9 mouse cellular contexts compared by ENCODE assay signal in the genomic region with DNA sequence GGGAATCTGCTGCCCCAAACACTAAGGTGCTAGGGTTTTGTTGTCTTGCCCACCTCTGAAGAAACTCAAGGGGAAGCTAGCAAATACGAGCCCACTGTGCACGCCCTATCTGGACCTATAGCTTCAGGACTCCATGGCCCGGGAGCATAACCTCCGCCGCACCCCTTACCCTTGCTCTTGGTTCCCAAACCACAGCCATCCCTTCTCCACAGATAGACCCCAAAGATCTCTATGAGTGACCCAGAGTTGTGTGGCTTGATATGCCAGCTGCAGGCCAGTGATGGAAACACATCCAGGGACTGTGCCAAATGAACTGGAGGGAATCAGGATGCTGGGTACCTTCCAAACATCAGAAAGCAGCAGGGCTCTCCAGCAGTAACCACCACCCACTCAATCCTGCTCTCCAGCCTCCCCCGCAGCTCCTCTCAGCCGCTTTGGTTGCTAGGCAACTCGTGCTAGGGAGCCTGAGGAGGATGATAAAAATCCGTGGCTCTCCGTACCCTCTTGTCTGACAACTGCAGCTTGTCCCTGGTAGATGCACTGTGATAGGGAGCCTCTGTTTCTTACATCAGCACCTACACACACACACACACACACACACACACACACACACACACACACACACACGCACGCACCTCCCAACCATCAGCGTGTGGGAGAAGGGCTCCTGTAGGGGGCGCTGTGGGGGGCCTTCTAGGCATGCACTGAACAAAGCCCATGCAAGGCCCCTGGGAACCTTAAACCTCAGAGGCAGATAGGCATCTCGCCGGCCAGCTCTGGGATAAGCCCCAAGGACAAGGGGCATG. TPM values are rescaled to one million over a fixed set of nuclear protein-coding genes. Genes with fewer than 3 reads are reported as not detected.
DNase-seq lines count a peak whose midpoint lies in the region; ATAC-seq and TF ChIP-seq lines count a peak whose summit lies in the region.
"Had no signal": no experiment of that assay in that cellular context is flagged by ENCODE, and none has a peak within 500 bp of the region (broad histone marks: within the 10 kb centered on the region; RNA-seq: fewer than 3 reads in every experiment).

No protein-coding gene starts in this region.

- H3K4me3 ChIP-seq in lung, postnatal 0 days (ENCODE audit: low read depth, low read length), result no peak overlapping the region

- TF ChIP-seq POLR2A in brain, embryonic 14.5 days (IDR thresholded peaks at IDR 0.05; ENCODE audit: borderline replicate concordance, extremely low read depth, insufficient read depth, insufficient read length, poor library complexity, severe bottlenecking), result no peak

- H3K36me3 ChIP-seq in lung, postnatal 0 days (ENCODE audit: insufficient read depth, low read length), result no peaks in the 10 kb centered on the region

- TF ChIP-seq EP300 in lung, postnatal 0 days (IDR thresholded peaks at IDR 0.05), result no peak

- ATAC-seq in lung, postnatal 0 days, result peak; percentile 9; the same call in 1 of the 2 replicates

- TF ChIP-seq CTCF in lung, postnatal 0 days (IDR thresholded peaks at IDR 0.05), result peak; percentile 46
- TF ChIP-seq CTCF in brain, embryonic 14.5 days (IDR thresholded peaks at IDR 0.05; ENCODE audit: borderline replicate concordance, extremely low read depth, insufficient read depth, insufficient read length), result peak; percentile 58

- H3K9me3 ChIP-seq in lung, postnatal 0 days (ENCODE audit: low read length), result no peaks in the 10 kb centered on the region

- no peak overlapping the region for H3K27ac ChIP-seq in lung, postnatal 0 days (ENCODE audit: low read length)
- H3K27ac ChIP-seq: macrophage had no signal

- no peak overlapping the region for H3K9ac ChIP-seq in lung, postnatal 0 days (replicated peaks; ENCODE audit: low read depth)

- H3K4me2 ChIP-seq in lung, postnatal 0 days (replicated peaks; ENCODE audit: low read depth, low read length), result no peak overlapping the region

- H3K27me3 ChIP-seq in lung, postnatal 0 days (replicated peaks; ENCODE audit: insufficient read depth, low read length), result no peaks in the 10 kb centered on the region

- no peaks in the 10 kb centered on the region for H3K4me1 ChIP-seq in lung, postnatal 0 days (ENCODE audit: insufficient read depth, low read depth, low read length)

- DNase-seq in lung, postnatal 0 days (ENCODE audit: low spot score), result no peak
- DNase-seq in lung, postnatal 14 days, result no peak
- DNase-seq in brain, embryonic 14.5 days (ENCODE audit: low read depth), result peak; percentile 92
- DNase-seq in frontal cortex, postnatal 10 days (ENCODE audit: low spot score in 2 of 2), result peak; percentile 76 to 88
- DNase-seq in left cerebral cortex, adult 9 months (ENCODE audit: low spot score in 2 of 2), result peak; percentile 88 to 91
- peak; percentile 56 for DNase-seq in neural tube, embryonic 10.5 days (ENCODE audit: extremely low spot score, low spot score)
- DNase-seq in spleen, postnatal 14 days (ENCODE audit: low spot score in 2 of 2), result no peak
- DNase-seq in heart, adult 8-10 months (ENCODE audit: low spot score), result no peak

- 42% methylated on average over 16 of the region's 16 CpGs for WGBS in lung, postnatal 0 days

RNA-seq across cellular contexts. Expression of a gene that starts 28.6 kb away (rescaled TPM):
- 9.2 and 10.8 TPM in 2 replicates for polyA plus RNA-seq in lung, postnatal 0 days (2015; fragmentation: Nextera tagmentation; extraction: Ambion mirVana)
- 48.8 and 89.5 TPM in 2 replicates for polyA plus RNA-seq in brain, embryonic 14.5 days (2012; rRNA removed)
- total RNA-seq in heart, adult 8-10 months (2022), result 10 to 100 TPM; 13.7 to 14.5 (median 14.1) TPM

RNA-seq across cellular contexts. Expression of a gene that starts 55.4 kb away (rescaled TPM):
- 19.1 and 20.3 TPM in 2 replicates for polyA plus RNA-seq in lung, postnatal 0 days (2015; fragmentation: Nextera tagmentation; extraction: Ambion mirVana)
- 13.7 and 13.8 TPM in 2 replicates for polyA plus RNA-seq in brain, embryonic 14.5 days (2012; rRNA removed)
- total RNA-seq in heart, adult 8-10 months (2022), result 10 to 100 TPM; 23.9 to 28.4 (median 26.4) TPM

Comparison
In these comparisons a context has a peak if more than half of its experiments do, and no peak if none do; other contexts are left out.
1. DNase-seq: peak in brain, embryonic 14.5 days (single experiment), frontal cortex, postnatal 10 days (2 of 2), left cerebral cortex, adult 9 months (2 of 2) and neural tube, embryonic 10.5 days (single experiment); none in lung, postnatal 0 days (single experiment), lung, postnatal 14 days (single experiment), spleen, postnatal 14 days (0 of 2) and heart, adult 8-10 months (single experiment).